Mouse (Mus musculus): ENCODE results near the gene Fyn. TPM values are rescaled to one million over a fixed set of nuclear protein-coding genes. Genes with fewer than 3 reads are reported as not detected.
A peak's percentile ranks its signal among the peaks of the same experiment; 100 is the strongest.

Gene Fyn
- polyA plus RNA-seq, 1 experiment from 2014 or later = 13.5 TPM

GRCm38 (mm10) chr10:39456776-39457175 lies 88.1 kb downstream of the Fyn start:
- Histone ChIP-seq H3K4me1 (replicated peaks; ENCODE audit: control insufficient read depth, insufficient read depth, low read length) (peaks cover 9% of the 10 kb centered on the region; the same call in 1 of the 2 replicates), H3K27me3 (replicated peaks; ENCODE audit: control insufficient read depth, insufficient read depth, low read length) (no peaks in the 10 kb centered on the region), H3K4me3 (ENCODE audit: low read depth, low read length) (no peak overlapping the region), H3K9ac (ENCODE audit: low read depth, low read length) (no peak overlapping the region), H3K9me3 (ENCODE audit: control insufficient read depth) (no peaks in the 10 kb centered on the region), H3K27ac (ENCODE audit: low read depth, low read length) (no peak overlapping the region), H3K4me2 (replicated peaks; ENCODE audit: low read depth) (no peak overlapping the region), H3K36me3 (ENCODE audit: control insufficient read depth, insufficient read depth) (peaks cover 9% of the 10 kb centered on the region; the same call in 1 of the 2 replicates)
- no peak for ATAC-seq
- WGBS = 89% methylated on average over 6 of the region's 6 CpGs
- TF ChIP-seq CTCF (IDR thresholded peaks at IDR 0.05; ENCODE audit: low read depth) = no peak

- no peak for TF ChIP-seq CTCF (IDR thresholded peaks at IDR 0.05; ENCODE audit: low read depth)
- ATAC-seq = no peak
- Histone ChIP-seq H3K9me3 (ENCODE audit: control insufficient read depth) (no peaks in the 10 kb centered on the region), H3K4me1 (replicated peaks; ENCODE audit: control insufficient read depth, insufficient read depth, low read length) (peaks cover 9% of the 10 kb centered on the region; the same call in 1 of the 2 replicates), H3K9ac (ENCODE audit: low read depth, low read length) (no peak overlapping the region), H3K4me3 (ENCODE audit: low read depth, low read length) (no peak overlapping the region), H3K27ac (ENCODE audit: low read depth, low read length) (no peak overlapping the region), H3K36me3 (ENCODE audit: control insufficient read depth, insufficient read depth) (peaks cover 9% of the 10 kb centered on the region; the same call in 1 of the 2 replicates), H3K27me3 (replicated peaks; ENCODE audit: control insufficient read depth, insufficient read depth, low read length) (no peaks in the 10 kb centered on the region), H3K4me2 (replicated peaks; ENCODE audit: low read depth) (no peak overlapping the region)
- 92% methylated on average over 11 of the region's 11 CpGs for WGBS
These were observed 88.6 kb downstream of the Fyn start for GRCm38 (mm10) chr10:39457281-39457680.

- H3K4me1 ChIP-seq (replicated peaks; ENCODE audit: control insufficient read depth, insufficient read depth, low read length) = peaks cover 9% of the 10 kb centered on the region; the same call in 1 of the 2 replicates
- no peaks in the 10 kb centered on the region for H3K27me3 ChIP-seq (replicated peaks; ENCODE audit: control insufficient read depth, insufficient read depth, low read length)
- no peaks in the 10 kb centered on the region for H3K9me3 ChIP-seq (ENCODE audit: control insufficient read depth)
- no peak overlapping the region for H3K4me2 ChIP-seq (replicated peaks; ENCODE audit: low read depth)
- TF ChIP-seq CTCF (IDR thresholded peaks at IDR 0.05; ENCODE audit: low read depth) = no peak
- 65% methylated on average over 13 of the region's 13 CpGs for WGBS
- H3K4me3 ChIP-seq (ENCODE audit: low read depth, low read length) = no peak overlapping the region
- no peak overlapping the region for H3K9ac ChIP-seq (ENCODE audit: low read depth, low read length)
- no peak overlapping the region for H3K27ac ChIP-seq (ENCODE audit: low read depth, low read length)
- peaks cover 9% of the 10 kb centered on the region; the same call in 1 of the 2 replicates for H3K36me3 ChIP-seq (ENCODE audit: control insufficient read depth, insufficient read depth)
- ATAC-seq = peak; percentile 50
These were observed 90.4 kb downstream of the Fyn start for GRCm38 (mm10) chr10:39458766-39459699.

- H3K4me1 ChIP-seq (replicated peaks; ENCODE audit: control insufficient read depth, insufficient read depth, low read length) = peaks cover 9% of the 10 kb centered on the region; the same call in 1 of the 2 replicates
- no peak overlapping the region for H3K9ac ChIP-seq (ENCODE audit: low read depth, low read length)
- no peaks in the 10 kb centered on the region for H3K27me3 ChIP-seq (replicated peaks; ENCODE audit: control insufficient read depth, insufficient read depth, low read length)
- H3K9me3 ChIP-seq (ENCODE audit: control insufficient read depth) = no peaks in the 10 kb centered on the region
- WGBS = 74% methylated on average over 2 of the region's 2 CpGs
- H3K4me2 ChIP-seq (replicated peaks; ENCODE audit: low read depth) = no peak overlapping the region
- H3K36me3 ChIP-seq (ENCODE audit: control insufficient read depth, insufficient read depth) = peaks cover 6% of the 10 kb centered on the region; the same call in 1 of the 2 replicates
- H3K27ac ChIP-seq (ENCODE audit: low read depth, low read length) = no peak overlapping the region
- H3K4me3 ChIP-seq (ENCODE audit: low read depth, low read length) = no peak overlapping the region
- TF ChIP-seq CTCF (IDR thresholded peaks at IDR 0.05; ENCODE audit: low read depth) = no peak
- ATAC-seq = no peak
These were observed 92.0 kb downstream of the Fyn start for GRCm38 (mm10) chr10:39460621-39461020.

GRCm38 (mm10) chr10:39461909-39462308 lies 93.3 kb downstream of the Fyn start:
- WGBS = 67% methylated on average over 5 of the region's 5 CpGs
- ATAC-seq = no peak
- Histone ChIP-seq H3K4me3 (ENCODE audit: low read depth, low read length) (no peak overlapping the region), H3K9ac (ENCODE audit: low read depth, low read length) (no peak overlapping the region), H3K27ac (ENCODE audit: low read depth, low read length) (no peak overlapping the region), H3K27me3 (replicated peaks; ENCODE audit: control insufficient read depth, insufficient read depth, low read length) (no peaks in the 10 kb centered on the region), H3K4me1 (replicated peaks; ENCODE audit: control insufficient read depth, insufficient read depth, low read length) (peaks cover 9% of the 10 kb centered on the region; the same call in 1 of the 2 replicates), H3K4me2 (replicated peaks; ENCODE audit: low read depth) (no peak overlapping the region), H3K36me3 (ENCODE audit: control insufficient read depth, insufficient read depth) (peaks cover 4% of the 10 kb centered on the region; the same call in 1 of the 2 replicates), H3K9me3 (ENCODE audit: control insufficient read depth) (no peaks in the 10 kb centered on the region)
- TF ChIP-seq CTCF (IDR thresholded peaks at IDR 0.05; ENCODE audit: low read depth) = no peak

- Histone ChIP-seq H3K4me3 (ENCODE audit: low read depth, low read length) (no peak overlapping the region), H3K36me3 (ENCODE audit: control insufficient read depth, insufficient read depth) (no peaks in the 10 kb centered on the region), H3K9ac (ENCODE audit: low read depth, low read length) (no peak overlapping the region), H3K9me3 (ENCODE audit: control insufficient read depth) (no peaks in the 10 kb centered on the region), H3K27me3 (replicated peaks; ENCODE audit: control insufficient read depth, insufficient read depth, low read length) (no peaks in the 10 kb centered on the region), H3K4me1 (replicated peaks; ENCODE audit: control insufficient read depth, insufficient read depth, low read length) (peaks cover 9% of the 10 kb centered on the region; the same call in 1 of the 2 replicates), H3K4me2 (replicated peaks; ENCODE audit: low read depth) (peak overlapping the region; percentile 48), H3K27ac (ENCODE audit: low read depth, low read length) (peak overlapping the region; percentile 35; the same call in 1 of the 2 replicates)
- ATAC-seq = peak; percentile 59
- 24% methylated on average over 8 of the region's 8 CpGs for WGBS
- peak; percentile 61 for TF ChIP-seq CTCF (IDR thresholded peaks at IDR 0.05; ENCODE audit: low read depth)
These were observed 94.1 kb downstream of the Fyn start for GRCm38 (mm10) chr10:39462711-39463110.

Measured in intestine, postnatal 0 days (tissue).